Mouse (Mus musculus) heart, adult 8-10 months (tissue): ENCODE results near the gene Gm20388. TPM values are rescaled to one million over a fixed set of nuclear protein-coding genes. Genes with fewer than 3 reads are reported as not detected.

ENCODE experiments used
- DNase-seq: peaks from one replicate; pipeline ENCODE4 v3.0.0; 2022; ENCODE audit warnings: low spot score
- total RNA-seq, 4 experiments: library from RNA; stranded (reverse); gene quantifications; 2 replicates each; pipeline ENCODE4 v1.2.4; 2022

The Gm20388 gene
- total RNA-seq, 4 experiments from 2014 or later = 4.2 to 6.7 TPM; not detected in 2

- DNase-seq = no peak
Observed at GRCm38 (mm10) chr8:120630031-120630430, 719.4 kb downstream of the Gm20388 start.

- no peak for DNase-seq
Observed at GRCm38 (mm10) chr8:120630848-120631247, 720.2 kb downstream of the Gm20388 start.

DNA sequence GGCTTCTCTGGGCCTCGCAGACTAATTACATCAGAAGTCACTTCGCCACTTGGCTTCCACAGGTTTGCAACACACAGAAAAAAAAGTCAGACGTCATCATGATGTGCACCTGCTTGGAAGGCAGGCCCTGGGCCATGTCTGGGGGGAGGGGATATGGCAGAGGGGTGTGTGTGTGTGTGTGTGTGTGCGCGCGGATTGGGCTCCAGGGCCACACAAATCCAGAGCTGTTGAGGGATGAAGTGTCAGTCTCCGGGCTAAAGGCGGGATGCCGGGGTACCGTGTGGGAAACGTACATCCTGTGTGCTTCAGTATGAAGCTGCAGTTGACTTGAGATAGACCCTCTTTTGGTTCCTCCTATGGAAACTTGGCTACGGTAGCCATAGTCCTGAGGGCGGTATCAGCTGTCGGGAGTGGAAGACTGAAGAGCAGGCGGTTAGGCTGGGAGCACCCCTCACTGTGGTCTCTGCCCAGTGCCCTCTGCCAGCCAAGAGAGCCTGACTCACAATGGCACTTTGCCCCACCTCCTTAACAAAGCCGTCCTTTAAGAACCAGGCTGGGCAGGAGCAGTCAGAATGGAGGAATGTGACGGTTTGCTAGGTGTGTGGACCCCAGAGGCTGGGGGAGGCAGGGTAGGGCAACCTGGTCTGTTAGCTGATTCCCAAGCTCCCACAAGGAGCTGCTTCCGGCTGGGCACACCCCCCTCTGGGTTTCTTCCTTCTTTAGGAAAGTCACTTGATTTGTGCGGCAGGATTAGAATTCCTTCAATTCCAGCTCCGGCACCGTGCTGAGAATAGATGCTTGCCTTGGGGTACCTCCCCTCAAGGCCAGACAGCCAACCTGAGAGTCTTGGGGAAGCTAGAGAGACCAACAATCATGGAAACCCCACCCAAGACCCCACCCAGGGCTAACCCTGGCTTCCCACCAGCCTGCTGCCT lies 721.1 kb downstream of the Gm20388 start:
- DNase-seq = no peak

- no peak for DNase-seq
Observed at GRCm38 (mm10) chr8:120632969-120633664, 722.5 kb downstream of the Gm20388 start.

- no peak for DNase-seq
Observed at GRCm38 (mm10) chr8:120633665-120634271, 723.1 kb downstream of the Gm20388 start.

- DNase-seq = peak; percentile 41
Observed at GRCm38 (mm10) chr8:120634329-120634839, 723.7 kb downstream of the Gm20388 start.

DNA sequence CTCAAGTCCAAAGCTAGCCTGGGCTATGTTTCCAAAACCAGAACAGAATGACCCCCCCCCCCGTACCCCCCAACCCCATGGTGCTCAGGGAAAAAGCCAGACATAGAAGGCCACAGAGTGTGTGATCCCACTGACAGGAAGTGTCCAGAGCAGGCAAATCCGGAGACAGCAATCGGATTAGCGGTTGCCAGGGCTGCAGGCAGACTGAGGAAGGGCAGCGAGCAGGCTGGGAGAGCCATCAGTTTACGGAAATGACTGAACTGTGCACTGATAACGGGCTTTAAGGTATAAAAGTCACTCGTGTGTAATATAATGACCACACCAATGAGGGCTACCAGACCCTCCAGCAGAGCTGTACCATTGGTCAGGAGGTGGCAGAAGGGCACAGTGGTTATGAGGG lies 730.6 kb downstream of the Gm20388 start:
- DNase-seq = no peak

DNA sequence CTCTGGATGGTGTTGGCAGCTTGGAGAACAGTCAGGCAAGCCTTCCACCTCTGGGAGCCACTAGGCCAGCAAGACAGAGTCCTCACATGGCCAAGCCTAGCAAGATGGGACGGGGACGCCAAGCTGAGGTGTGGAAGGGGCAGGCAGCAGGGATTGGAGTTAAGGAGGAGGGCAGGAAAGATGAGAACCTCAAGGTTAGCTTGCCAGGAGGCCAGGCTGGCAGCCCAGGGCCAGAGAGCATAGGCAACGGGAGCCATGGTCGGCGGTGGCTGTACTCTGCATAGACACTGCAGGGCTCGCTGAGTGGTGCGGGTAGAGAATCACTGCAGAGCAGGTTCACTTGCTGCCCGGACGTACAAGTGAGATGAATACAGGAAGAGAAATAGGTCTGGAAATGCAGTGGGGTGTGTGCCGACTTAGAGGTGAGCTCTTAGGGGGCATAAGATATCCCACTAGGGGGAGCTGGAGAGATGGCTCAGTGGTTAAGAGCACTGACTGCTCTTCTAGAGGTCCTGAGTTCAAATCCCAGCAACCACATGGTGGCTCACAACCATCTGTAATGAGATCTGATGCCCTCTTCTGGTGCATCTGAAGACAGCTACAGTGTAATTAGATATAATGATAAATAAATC lies 731.5 kb downstream of the Gm20388 start:
- no peak for DNase-seq

DNA sequence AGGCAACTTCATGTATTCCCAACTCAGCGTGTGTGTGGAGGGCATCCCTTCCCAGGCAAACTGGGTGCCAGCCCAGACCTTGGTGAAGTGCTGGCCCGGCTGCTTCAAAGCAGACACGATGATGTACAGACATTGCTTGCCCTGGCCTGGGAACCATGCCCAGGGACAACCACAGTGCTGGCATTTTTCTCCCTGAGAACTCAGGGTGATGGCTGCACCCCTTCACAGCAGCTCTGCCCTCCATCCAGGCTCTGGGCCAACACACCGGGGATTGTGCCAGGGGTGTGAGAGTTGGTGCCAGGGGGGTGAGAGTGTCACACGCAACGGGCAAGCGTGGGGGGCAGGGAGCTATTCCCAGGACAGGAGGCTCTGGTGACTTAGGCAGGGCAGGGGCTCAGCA lies 734.0 kb downstream of the Gm20388 start:
- peak; percentile 62 for DNase-seq

DNA sequence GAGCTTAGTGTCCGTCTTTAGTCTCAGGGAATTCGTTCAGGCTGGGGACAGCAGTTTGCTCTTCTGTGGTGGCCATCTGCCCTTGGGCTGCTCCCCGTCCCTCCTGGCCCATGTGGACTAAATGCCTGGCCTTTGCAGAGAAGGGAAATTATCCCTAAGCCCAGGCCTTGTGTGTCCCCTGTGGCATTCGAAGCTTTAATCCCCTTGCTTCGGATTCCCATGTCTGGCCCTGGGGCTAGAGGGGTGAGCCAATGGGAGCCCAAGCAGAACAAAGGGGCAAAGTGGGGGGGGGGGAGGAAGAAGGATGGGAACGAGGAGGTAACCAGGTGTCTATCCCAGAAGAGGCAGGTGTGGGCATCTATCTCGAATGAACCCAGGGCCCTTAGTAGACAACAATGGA lies 736.9 kb downstream of the Gm20388 start, which contains the start of gene 1190005I06Rik:
1190005I06Rik (minus strand) TSS at position 101 of the 400 bp plus-strand sequence.
- no peak for DNase-seq

DNA sequence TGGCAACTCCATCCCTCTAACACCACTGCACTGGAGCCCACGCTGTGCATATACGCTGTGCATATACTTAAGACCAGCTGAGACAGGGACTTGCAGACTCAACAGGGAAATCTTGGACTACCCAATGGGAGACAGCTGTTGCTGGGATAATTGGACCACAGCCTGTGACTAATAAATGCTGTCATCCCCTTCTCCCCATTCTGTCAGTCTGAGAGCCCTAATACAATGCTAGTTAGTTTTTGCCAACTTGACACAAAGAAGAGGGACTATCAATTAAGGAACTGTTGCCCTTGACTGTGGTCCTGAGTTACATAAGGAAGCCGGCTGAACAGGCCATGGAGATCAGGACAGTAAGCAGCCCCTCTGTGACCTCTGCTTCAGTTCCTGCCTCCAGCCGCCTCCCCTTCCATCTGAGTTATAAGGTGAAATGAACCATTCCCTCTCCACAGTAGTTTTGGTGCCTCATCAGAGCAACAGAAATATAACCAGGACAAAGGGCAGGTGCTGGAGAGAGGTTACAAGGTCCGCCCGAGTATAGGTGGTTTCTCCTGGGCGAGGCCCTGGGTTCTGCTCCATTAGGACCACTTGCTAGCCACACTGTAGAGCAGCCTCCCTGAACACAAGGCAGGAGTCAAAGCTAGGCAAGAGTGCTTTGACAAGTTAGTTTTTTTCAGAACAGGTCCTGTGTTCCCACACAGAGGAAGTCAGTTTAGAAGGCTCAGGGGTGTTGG lies 745.8 kb downstream of the Gm20388 start:
- no peak for DNase-seq

GRCm38 (mm10) chr8:120657415-120657814 lies 746.8 kb downstream of the Gm20388 start:
- DNase-seq = no peak

- DNase-seq = no peak
Observed at GRCm38 (mm10) chr8:120664566-120664965, 753.9 kb downstream of the Gm20388 start.

- DNase-seq = no peak
Observed at GRCm38 (mm10) chr8:120665726-120666455, 755.2 kb downstream of the Gm20388 start.

DNA sequence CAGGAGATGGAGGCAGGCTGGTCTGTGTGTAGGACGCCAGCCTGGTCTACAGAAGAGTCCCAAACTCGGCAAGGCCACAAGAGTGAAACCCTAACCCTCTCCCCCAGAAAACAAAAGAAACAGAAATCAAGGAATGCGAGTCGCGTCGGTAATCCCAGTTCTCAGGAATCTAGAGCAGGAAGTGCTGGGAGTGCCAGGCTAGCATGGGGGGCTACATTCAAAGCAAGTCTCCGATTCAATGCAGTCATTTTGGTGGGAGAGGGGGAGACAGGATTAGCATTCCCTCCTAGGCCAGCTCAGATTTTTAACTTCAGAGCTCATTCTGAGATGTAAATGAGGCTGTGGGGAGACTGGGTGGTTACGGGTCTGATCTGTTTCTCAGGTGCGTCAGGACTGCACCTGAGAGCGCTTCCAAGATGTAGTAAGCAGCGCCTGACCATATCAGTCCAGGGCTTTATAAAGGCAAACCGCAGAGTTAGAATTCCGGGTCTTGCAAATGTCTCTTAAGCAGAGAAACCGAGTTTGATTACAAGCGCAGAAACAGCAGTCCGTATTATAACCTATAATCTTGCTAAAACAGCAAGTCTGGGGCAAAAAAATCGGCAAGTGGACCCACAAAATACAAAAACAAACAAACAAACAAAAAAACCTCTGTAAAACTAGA lies 756.3 kb downstream of the Gm20388 start:
- DNase-seq = no peak

DNA sequence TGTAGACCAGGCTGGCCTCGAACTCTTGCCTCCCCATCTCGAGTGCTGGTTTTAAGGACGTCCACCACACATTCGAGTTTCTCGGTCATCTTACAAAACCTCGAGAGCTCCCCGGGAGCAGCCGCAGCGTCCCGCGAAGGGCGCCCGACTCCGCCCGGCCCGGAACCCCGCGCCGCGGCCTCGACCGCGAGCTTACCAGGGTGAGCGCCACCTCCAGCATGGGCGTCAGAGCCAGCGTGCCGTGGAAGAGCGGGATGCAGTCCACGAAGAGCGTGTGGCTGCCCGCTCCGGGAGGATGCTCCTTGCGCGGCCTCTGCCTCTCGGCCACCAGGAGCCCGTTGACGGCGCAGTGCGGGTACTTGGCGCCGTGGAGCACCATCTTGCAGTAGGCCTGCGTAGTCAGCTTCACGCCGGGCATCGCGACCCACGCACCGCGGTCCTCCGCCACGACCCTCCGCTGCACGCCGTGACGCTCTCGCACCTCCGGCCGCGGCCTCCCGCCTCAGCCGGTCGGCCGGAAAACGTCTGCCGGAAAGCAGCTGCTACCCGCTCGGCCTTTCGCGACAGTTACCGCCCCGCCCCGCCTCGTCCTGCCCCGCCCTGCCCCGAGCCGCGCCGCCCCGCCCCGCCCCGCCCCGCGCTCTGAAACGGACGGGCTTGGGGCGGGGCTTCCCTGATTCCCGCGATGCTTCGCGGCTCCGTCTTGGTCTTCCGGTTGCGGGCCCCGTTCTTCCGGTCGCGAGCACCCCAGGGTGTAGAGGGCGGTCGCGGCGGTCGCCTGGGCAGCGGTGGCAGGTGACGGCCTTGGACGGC lies 757.1 kb downstream of the Gm20388 start, which contains the start of the genes Gm27021 and Cox4i1:
Gm27021 (minus strand) TSS at position 519 of the 813 bp plus-strand sequence.
Cox4i1 (plus strand) TSS at position 662 of the 813 bp plus-strand sequence.
- DNase-seq = peak; percentile 88

DNA sequence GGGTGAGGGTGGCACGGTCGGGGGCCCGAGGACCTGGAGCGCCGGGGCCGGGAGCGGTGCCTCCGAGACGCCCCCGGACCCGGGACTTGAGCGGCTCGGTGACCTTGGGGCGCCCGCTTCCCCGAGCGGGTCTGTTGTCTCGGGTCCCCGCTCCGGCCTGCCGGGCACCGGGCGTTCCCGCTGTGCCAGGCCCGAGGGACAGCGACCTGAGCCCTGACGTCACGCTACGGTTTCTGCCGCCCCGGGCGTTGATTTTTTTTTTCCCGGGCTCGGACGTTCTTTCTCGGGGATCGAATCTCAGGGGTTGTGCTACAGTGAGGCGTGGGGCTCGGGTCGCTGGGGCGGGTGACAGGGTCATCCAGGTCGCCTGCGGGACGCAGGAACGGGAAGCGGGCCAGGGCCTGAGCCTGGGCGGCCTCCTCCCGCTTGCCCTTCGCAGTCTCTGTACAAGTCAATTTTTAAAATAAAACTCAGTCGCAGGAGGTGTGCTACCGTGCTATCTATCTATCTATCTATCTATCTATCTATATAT lies 757.8 kb downstream of the Gm20388 start, which contains the start of gene Emc8:
Emc8 (minus strand) TSS at position 200 of the 532 bp plus-strand sequence.
- DNase-seq = no peak

DNA sequence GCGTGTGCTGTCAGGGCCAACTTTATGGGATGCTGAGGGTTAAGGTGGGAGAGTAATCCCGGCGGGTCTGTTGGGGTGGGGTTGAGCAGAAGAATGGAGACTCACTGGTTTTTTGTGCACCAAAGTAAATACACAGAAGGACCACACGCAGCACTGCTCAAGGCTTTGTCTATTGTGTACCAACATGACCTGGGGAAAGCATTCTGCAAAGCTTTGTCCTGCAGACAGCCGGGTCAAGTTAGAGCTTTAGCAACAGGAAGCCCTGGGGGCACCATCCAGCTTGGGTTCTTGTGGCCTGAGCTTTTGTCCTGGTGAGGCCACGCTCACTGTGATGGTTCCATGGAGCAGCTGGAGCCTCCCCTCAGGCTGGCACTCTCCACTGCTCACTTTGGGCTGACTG lies 761.1 kb downstream of the Gm20388 start:
- no peak for DNase-seq
